Mouse (Mus musculus) midbrain, embryonic 13.5 days (tissue): ENCODE results near the gene Adgra1. TPM values are rescaled to one million over a fixed set of nuclear protein-coding genes. Genes with fewer than 3 reads are reported as not detected.
A peak's percentile ranks its signal among the peaks of the same experiment; 100 is the strongest.

ENCODE experiments used
- ATAC-seq: fragments of 200-750 bp; cut with Nextera tagmentation; 2 replicates; pipeline ENCODE4 v1.8.0; 2017; ENCODE audit warnings: mild to moderate bottlenecking, moderate TSS enrichment, moderate library complexity
- H3K27ac ChIP-seq: fragments of 300-500 bp; sonication (generic); 2 replicates; pipeline ENCODE4 v1.5.1; 2015; ENCODE audit warnings: inconsistent platforms, mild to moderate bottlenecking, moderate library complexity
- H3K27me3 ChIP-seq: fragments of 300-500 bp; sonication (generic); 2 replicates; pipeline ENCODE4 v1.6.1; 2015; ENCODE audit warnings: mild to moderate bottlenecking, inconsistent platforms
- H3K36me3 ChIP-seq: fragments of 300-500 bp; sonication (generic); 2 replicates; pipeline ENCODE4 v1.6.1; 2015; ENCODE audit warnings: mild to moderate bottlenecking, inconsistent platforms
- H3K4me1 ChIP-seq: fragments of 300-500 bp; sonication (generic); replicated peaks from 2 replicates; pipeline ENCODE4 v1.6.1; 2015; ENCODE audit warnings: inconsistent platforms
- H3K4me2 ChIP-seq: fragments of 300-500 bp; sonication (generic); replicated peaks from 2 replicates; pipeline ENCODE4 v1.6.1; 2015; ENCODE audit warnings: moderate library complexity, mild to moderate bottlenecking, inconsistent platforms
- H3K4me3 ChIP-seq: fragments of 300-500 bp; sonication (generic); replicated peaks from 2 replicates; pipeline ENCODE4 v1.5.1; 2015; ENCODE audit warnings: mild to moderate bottlenecking, inconsistent platforms
- H3K9ac ChIP-seq: fragments of 300-500 bp; sonication (generic); replicated peaks from 2 replicates; pipeline ENCODE4 v1.6.1; 2015; ENCODE audit warnings: mild to moderate bottlenecking, inconsistent platforms
- H3K9me3 ChIP-seq: fragments of 300-500 bp; sonication (generic); 2 replicates; pipeline ENCODE4 v1.6.1; 2016; ENCODE audit warnings: mild to moderate bottlenecking, inconsistent platforms
- WGBS: fragments of 180-500 bp; shearing (Covaris S2); methylation state at CpG from one replicate; pipeline ENCODE4 v1.1.7; 2015; 5-methylcytosine and 5-hydroxymethylcytosine counted together
- polyA plus RNA-seq: library from polyadenylated mRNA; unstranded; fragments of >200 nt; fragmentation: Nextera tagmentation; extraction: Ambion mirVana; gene quantifications from 2 replicates; pipeline ENCODE4 v1.2.1, GENCODE M21; 2015

Adgra1 gene
- 33.4 and 38.8 TPM in 2 replicates for polyA plus RNA-seq

DNA sequence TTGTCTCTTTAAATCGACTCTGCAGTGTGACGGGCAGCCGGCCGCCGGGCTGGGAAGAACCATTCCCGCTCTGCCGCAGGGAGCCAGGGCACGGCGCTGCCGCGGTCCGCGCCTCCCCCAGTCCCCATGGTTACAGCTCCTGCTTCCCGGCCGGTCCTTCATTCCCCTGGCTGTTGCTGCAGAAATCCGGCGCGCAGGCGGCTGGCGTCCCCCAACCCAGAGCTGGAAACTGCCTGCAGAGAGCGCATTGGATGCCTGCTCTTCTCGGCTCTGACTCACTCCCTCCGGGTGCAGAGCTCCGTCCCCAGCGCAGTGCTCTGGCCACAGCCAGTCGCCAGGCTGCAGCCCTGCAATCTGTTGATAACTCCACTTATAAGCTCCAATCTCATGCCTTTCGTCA, at the start of gene Adgra1:
Adgra1 (plus strand) TSS at position 139 of the 400 bp plus-strand sequence.
- Histone ChIP-seq H3K36me3 (no peaks in the 10 kb centered on the region), H3K9me3 (no peaks in the 10 kb centered on the region), H3K27me3 (no peaks in the 10 kb centered on the region), H3K4me2 (peak within 1 kb of the TSS; percentile 72), H3K9ac (peak within 1 kb of the TSS; percentile 64), H3K4me3 (peak within 1 kb of the TSS; percentile 46), H3K4me1 (peaks cover 64% of the 10 kb centered on the region), H3K27ac (peak within 1 kb of the TSS; percentile 92)
- ATAC-seq = peak; percentile 90
- under 1% methylated on average over 27 of the region's 27 CpGs for WGBS

DNA sequence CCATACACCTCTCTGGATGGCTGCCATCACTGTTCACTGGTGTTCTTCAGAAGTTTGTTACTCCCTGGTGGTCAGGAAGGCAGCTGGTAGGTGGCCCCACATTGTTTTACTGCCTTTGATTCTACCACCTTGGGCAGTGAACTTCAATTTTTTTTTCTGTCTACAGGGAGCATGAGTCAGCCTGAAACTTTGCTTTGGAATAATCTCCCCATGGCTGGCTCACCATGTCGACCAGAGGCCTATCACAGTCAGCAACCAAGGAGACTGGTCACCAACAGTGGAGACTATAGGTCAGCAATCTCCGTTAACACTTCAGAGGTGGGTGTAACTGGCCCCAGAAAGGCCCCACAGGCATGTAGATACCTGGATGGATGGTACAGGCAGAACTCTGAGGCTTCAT, 46.6 kb upstream of the Adgra1 start:
- 88% methylated on average over 2 of the region's 2 CpGs for WGBS
- Histone ChIP-seq H3K27me3 (no peaks in the 10 kb centered on the region), H3K27ac (no peak overlapping the region), H3K4me3 (no peak overlapping the region), H3K9ac (no peak overlapping the region), H3K36me3 (no peaks in the 10 kb centered on the region), H3K9me3 (no peaks in the 10 kb centered on the region), H3K4me1 (0 out of 2 replicates have a peak, but pooled peaks cover 8% of the 10 kb centered on the region), H3K4me2 (no peak overlapping the region)
- ATAC-seq = no peak

- 52% methylated on average over 11 of the region's 11 CpGs for WGBS
- Histone ChIP-seq H3K36me3 (no peaks in the 10 kb centered on the region), H3K9me3 (no peaks in the 10 kb centered on the region), H3K4me2 (no peak overlapping the region), H3K27ac (no peak overlapping the region), H3K4me3 (no peak overlapping the region), H3K9ac (no peak overlapping the region), H3K27me3 (no peaks in the 10 kb centered on the region), H3K4me1 (0 out of 2 replicates have a peak, but pooled peaks cover 8% of the 10 kb centered on the region)
- no peak for ATAC-seq
Measured at GRCm38 (mm10) chr7:139788927-139789326, 45.0 kb upstream of the Adgra1 start.

DNA sequence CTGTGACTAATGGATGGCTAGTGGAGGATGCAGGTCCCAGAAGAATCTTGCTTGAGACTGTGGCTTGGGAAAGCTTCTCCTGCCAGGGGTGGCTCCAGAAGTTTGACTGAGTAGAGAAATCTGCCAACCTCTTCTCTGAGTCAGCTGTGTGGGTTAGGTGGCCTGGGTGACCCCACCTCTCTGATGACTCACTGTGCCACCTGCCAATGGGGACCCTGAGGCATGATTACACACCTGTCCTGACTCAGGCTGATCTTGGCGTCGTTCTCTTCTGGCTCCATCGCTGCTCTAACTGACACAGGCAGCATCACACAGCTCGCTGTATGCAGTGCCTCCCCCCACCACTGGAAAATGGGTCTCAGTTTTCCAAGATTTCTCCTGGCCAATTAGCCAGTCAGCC, 44.3 kb upstream of the Adgra1 start:
- H3K4me2 ChIP-seq = no peak overlapping the region
- ATAC-seq = no peak
- 85% methylated on average over 4 of the region's 4 CpGs for WGBS

DNA sequence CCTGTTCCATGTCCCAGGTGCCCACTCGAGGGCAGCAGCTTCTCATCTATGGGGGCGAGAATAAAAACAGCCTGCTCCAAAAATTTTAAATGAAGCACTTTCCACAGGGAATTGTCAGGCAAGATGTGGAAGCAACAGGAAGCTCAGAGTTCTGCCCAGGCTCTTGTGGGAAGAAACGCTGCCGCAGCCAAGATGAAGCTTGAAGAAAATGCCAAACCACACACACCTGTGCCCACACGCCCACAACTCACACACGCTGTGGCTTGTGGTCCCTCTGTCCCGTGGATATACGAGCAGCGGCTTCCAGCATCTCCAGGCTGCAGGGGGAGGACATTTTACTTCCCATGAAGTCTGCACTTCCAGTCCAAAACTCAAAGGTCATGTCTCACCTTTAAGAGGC, 42.4 kb upstream of the Adgra1 start:
- H3K36me3 ChIP-seq = no peaks in the 10 kb centered on the region
- H3K4me1 ChIP-seq = 0 out of 2 replicates have a peak, but pooled peaks cover 8% of the 10 kb centered on the region
- WGBS = 85% methylated on average over 9 of the region's 9 CpGs
- H3K4me3 ChIP-seq = no peak overlapping the region
- no peaks in the 10 kb centered on the region for H3K27me3 ChIP-seq
- no peak overlapping the region for H3K9ac ChIP-seq
- no peak overlapping the region for H3K27ac ChIP-seq
- no peak for ATAC-seq
- H3K4me2 ChIP-seq = no peak overlapping the region
- H3K9me3 ChIP-seq = no peaks in the 10 kb centered on the region

More for the DNA sequence above, 44.3 kb upstream of the Adgra1 start:
- Histone ChIP-seq H3K4me3 (no peak overlapping the region), H3K36me3 (no peaks in the 10 kb centered on the region), H3K4me1 (0 out of 2 replicates have a peak, but pooled peaks cover 8% of the 10 kb centered on the region), H3K9me3 (no peaks in the 10 kb centered on the region), H3K9ac (no peak overlapping the region), H3K27me3 (no peaks in the 10 kb centered on the region), H3K27ac (no peak overlapping the region)

DNA sequence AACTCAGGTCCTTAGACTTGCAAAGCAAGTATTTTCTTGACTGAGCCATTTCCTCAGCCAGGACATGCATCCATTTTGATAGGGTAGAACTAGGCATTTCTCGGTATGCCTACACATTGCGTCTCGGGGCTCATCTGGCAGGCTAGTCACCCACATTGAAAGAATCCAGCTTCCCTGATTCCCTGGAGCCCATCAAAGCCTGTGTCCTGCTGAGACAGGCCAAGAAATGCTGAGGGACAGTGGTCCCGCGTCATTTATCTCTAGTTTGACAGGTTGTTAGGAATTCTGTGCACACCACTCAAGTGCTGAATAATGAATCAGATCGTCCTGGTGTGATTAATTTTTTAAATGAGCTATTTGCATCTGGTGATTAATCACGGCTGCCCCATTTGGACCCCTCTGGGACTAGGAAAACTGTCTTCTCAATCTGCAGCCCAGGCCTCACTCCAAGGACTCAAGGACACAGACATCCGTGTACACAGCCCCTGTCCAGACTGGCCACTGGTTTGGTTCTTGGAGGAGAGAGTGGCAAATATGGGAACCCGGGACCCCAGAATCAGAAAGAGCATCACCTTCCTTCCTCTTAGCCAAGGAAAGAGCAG, 38.9 kb upstream of the Adgra1 start:
- no peak; the same call in 1 of the 2 replicates for ATAC-seq
- Histone ChIP-seq H3K27me3 (no peaks in the 10 kb centered on the region), H3K9ac (no peak overlapping the region), H3K27ac (no peak overlapping the region), H3K4me3 (no peak overlapping the region), H3K4me2 (no peak overlapping the region), H3K4me1 (no peaks in the 10 kb centered on the region), H3K9me3 (no peaks in the 10 kb centered on the region), H3K36me3 (no peaks in the 10 kb centered on the region)
- 58% methylated on average over 9 of the region's 9 CpGs for WGBS

- Histone ChIP-seq H3K4me2 (no peak overlapping the region), H3K27me3 (no peaks in the 10 kb centered on the region), H3K9ac (no peak overlapping the region), H3K4me1 (no peaks in the 10 kb centered on the region), H3K36me3 (no peaks in the 10 kb centered on the region), H3K4me3 (no peak overlapping the region), H3K27ac (no peak overlapping the region), H3K9me3 (no peaks in the 10 kb centered on the region)
- ATAC-seq = no peak
- 73% methylated on average over 9 of the region's 9 CpGs for WGBS
Measured at GRCm38 (mm10) chr7:139797186-139798109, 36.5 kb upstream of the Adgra1 start.

DNA sequence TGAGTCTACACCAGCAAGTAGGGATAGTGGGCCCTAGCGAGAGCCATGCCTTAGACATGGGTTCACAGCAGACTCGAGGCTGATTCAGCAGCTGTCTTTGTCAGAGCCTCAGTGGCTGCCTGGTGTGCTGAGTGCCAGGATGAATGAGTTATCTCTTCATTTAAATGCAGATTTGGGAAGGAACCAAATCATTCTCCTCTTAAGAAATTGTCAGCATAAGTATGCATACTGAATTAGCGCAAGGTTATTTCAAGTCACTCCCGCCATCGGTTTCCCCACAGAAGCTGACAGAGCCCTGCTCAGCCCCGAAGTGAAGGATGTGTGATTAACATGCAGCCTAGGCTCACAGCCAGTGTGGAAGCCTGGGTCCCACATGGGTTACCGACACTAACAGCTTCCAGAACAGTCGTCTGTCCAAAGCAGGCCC, 27.8 kb upstream of the Adgra1 start:
- WGBS = 30% methylated on average over 8 of the region's 8 CpGs
- Histone ChIP-seq H3K9me3 (no peaks in the 10 kb centered on the region), H3K27ac (peak overlapping the region; percentile 40), H3K4me2 (no peak overlapping the region), H3K4me1 (peaks cover 16% of the 10 kb centered on the region), H3K4me3 (no peak overlapping the region), H3K9ac (no peak overlapping the region), H3K36me3 (no peaks in the 10 kb centered on the region), H3K27me3 (no peaks in the 10 kb centered on the region)
- peak; percentile 48; the same call in 1 of the 2 replicates for ATAC-seq

- H3K27ac ChIP-seq = no peak overlapping the region
- H3K4me2 ChIP-seq = no peak overlapping the region
- no peak overlapping the region for H3K4me3 ChIP-seq
- WGBS = 78% methylated on average over 6 of the region's 6 CpGs
- no peak for ATAC-seq
- H3K4me1 ChIP-seq = peaks cover 16% of the 10 kb centered on the region
- H3K9me3 ChIP-seq = no peaks in the 10 kb centered on the region
- no peaks in the 10 kb centered on the region for H3K36me3 ChIP-seq
- no peaks in the 10 kb centered on the region for H3K27me3 ChIP-seq
- no peak overlapping the region for H3K9ac ChIP-seq
Measured at GRCm38 (mm10) chr7:139810036-139810435, 23.9 kb upstream of the Adgra1 start.

DNA sequence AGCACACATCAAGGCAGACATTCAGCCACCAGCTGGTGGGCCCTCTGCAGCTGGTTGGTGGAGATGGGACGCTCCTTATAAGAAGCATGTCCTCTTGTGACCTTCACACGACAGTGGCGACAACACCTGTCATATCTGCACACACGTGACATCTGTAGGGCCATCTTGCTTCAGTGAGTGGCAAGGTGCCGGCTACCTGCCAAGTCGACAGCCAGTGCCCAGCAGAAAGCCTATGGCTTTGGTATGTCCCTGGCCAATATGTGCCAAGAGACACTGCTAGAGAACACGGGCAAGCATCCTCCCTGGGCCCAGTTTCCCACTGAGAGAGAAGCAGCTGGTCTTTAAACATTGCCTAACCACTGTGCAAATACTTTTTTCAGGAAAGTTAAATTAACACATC, 22.3 kb upstream of the Adgra1 start:
- ATAC-seq = no peak
- H3K36me3 ChIP-seq = no peaks in the 10 kb centered on the region
- H3K4me1 ChIP-seq = peaks cover 3% of the 10 kb centered on the region
- H3K4me3 ChIP-seq = no peak overlapping the region
- 90% methylated on average over 7 of the region's 7 CpGs for WGBS
- no peak overlapping the region for H3K4me2 ChIP-seq
- no peak overlapping the region for H3K27ac ChIP-seq
- no peaks in the 10 kb centered on the region for H3K9me3 ChIP-seq
- no peaks in the 10 kb centered on the region for H3K27me3 ChIP-seq
- H3K9ac ChIP-seq = no peak overlapping the region

- no peaks in the 10 kb centered on the region for H3K4me1 ChIP-seq
- ATAC-seq = no peak
- no peak overlapping the region for H3K4me2 ChIP-seq
- H3K9ac ChIP-seq = no peak overlapping the region
- H3K27ac ChIP-seq = no peak overlapping the region
- H3K36me3 ChIP-seq = no peaks in the 10 kb centered on the region
- no peaks in the 10 kb centered on the region for H3K9me3 ChIP-seq
- H3K4me3 ChIP-seq = no peak overlapping the region
- H3K27me3 ChIP-seq = no peaks in the 10 kb centered on the region
- 88% methylated on average over 6 of the region's 6 CpGs for WGBS
Measured at GRCm38 (mm10) chr7:139813577-139814207, 20.3 kb upstream of the Adgra1 start.
